Mouse (Mus musculus): Measurements from ENCODE around the gene Ngfr.

Gene Ngfr

GRCm38 (mm10) chr11:95532353-95533072 lies 55.0 kb downstream of the Ngfr start:
- in situ Hi-C loops (cut with MboI; ENCODE audit: unreplicated experiment in 2 of 2) = loop anchor here (5.0 to 25.0 kb wide), 7 partner anchors 112 to 1330 kb away; partner anchors contain the start of gene Ttll6 (in 1 of the 2)

GRCm38 (mm10) chr11:95528231-95528630 lies 59.3 kb downstream of the Ngfr start:
- in situ Hi-C loops (cut with MboI; ENCODE audit: unreplicated experiment in 2 of 2) = loop anchor here (10.0 to 25.0 kb wide), 6 partner anchors 234 to 1334 kb away; partner anchors contain the start of genes Pdk2 (in 2 of the 2), Col1a1 (in 1 of the 2) and Ttll6 (in 1 of the 2)

GRCm38 (mm10) chr11:95527307-95527706 lies 60.2 kb downstream of the Ngfr start:
- in situ Hi-C loops (cut with MboI; ENCODE audit: unreplicated experiment in 2 of 2) = loop anchor here (10.0 to 25.0 kb wide), 6 partner anchors 235 to 1335 kb away; partner anchors contain the start of genes Pdk2 (in 2 of the 2), Col1a1 (in 1 of the 2) and Ttll6 (in 1 of the 2)

GRCm38 (mm10) chr11:95521563-95521962 lies 66.0 kb downstream of the Ngfr start:
- in situ Hi-C loops (cut with MboI; ENCODE audit: unreplicated experiment in 2 of 2) = loop anchor here (5.0 to 10.0 kb wide), 5 partner anchors 264 to 587 kb away; partner anchors contain the start of genes Pdk2 (in 2 of the 2) and Col1a1 (in 1 of the 2)

- in situ Hi-C loops (cut with MboI; ENCODE audit: unreplicated experiment in 2 of 2) = loop anchor here (5.0 to 10.0 kb wide), 5 partner anchors 263 to 586 kb away; partner anchors contain the start of genes Pdk2 (in 2 of the 2) and Col1a1 (in 1 of the 2)
Measured at GRCm38 (mm10) chr11:95520456-95521072, 67.0 kb downstream of the Ngfr start.

- in situ Hi-C loops (cut with MboI; ENCODE audit: unreplicated experiment in 2 of 2) = loop anchor here (5.0 to 10.0 kb wide), 6 partner anchors 123 to 585 kb away; partner anchors contain the start of genes Pdk2 (in 2 of the 2) and Col1a1 (in 1 of the 2)
Measured at GRCm38 (mm10) chr11:95519996-95520395, 67.5 kb downstream of the Ngfr start.

GRCm38 (mm10) chr11:95519299-95519698 lies 68.2 kb downstream of the Ngfr start:
- in situ Hi-C loops (cut with MboI; ENCODE audit: unreplicated experiment in 2 of 2) = loop anchor here in 1 of 2 experiments (5.0 kb wide), 2 partner anchors 122 to 262 kb away; no protein-coding TSS in a partner anchor
